Mouse (Mus musculus): ENCODE results near the gene Abhd16a.
"Not testable (repeated sequence)": the region's sequence is repeated elsewhere in the genome, so short reads cannot be mapped to it uniquely, and the experiment has no call there.

Abhd16a gene

DNA sequence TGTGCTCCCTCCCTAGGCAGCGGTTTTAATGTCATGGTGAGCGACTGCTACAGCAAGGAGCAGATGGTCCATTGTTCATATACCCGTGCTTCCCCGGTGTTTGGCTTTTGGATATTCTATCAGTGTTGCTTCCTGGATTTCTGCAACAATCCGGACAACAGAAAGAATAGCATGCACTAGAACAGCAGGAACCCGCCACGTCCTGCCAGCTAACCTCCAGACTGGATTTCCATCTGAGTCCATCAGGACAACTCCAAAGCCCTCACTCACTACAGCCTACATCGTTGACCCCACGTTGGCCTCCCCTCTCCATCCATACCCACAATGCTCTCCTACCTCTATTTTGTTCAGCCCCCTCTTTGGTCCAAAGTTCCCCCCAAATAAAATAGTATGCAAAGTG lies 22.7 kb downstream of the Abhd16a start:
- DNase-seq (ENCODE audit: extremely low read depth, insufficient read length, low spot score) = no peak

DNA sequence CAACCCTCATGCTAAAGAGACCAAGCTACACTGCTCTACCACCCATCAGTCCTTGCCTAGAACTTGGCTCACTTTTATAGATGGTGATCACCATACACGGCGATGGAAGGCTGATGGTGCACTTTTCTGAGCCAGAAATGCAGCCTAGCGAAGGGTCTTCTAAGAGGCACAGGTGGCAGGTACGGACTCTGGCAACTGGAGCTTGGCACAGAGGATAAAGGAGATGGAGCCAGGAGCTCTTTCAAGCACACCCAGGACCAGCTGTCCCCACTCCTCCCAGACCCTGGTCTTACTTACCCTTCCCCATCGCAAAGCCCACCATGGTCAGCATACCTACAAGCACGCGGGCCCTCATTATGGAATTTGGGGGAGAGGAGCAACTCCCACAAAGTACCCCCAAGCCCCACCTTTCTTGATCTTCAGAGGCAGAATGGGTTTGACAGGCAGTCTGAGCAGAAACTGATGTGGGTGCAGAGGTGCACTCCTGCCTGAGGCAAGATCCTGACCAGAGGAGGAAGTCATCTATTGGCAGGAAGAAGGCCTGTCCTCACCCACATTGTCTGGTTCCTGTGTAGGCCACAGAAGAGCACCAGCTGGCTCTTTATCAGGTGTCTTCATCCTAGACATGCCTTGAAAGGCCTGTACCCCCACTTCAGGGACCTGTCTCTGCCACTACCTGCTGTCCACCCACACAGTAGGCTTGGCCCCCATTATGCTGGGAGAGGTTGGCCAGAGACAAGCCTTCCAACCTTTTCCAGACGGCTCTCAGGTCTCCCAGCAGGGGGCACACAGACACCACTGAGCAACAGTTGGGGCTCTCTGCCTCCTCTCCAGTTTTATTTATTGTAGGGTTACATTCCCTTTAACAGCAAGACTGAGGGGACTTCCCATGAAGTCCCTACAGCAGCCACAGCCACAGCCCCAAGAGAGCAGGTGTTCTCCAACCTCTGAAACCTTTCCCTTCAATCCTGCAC lies 26.3 kb downstream of the Abhd16a start, which contains the start of gene Ly6g5b:
Gene Ly6g5b (minus strand): TSS at position 383 of the 974 bp plus-strand sequence.
- DNase-seq (ENCODE audit: extremely low read depth, insufficient read length, low spot score) = no peak

DNA sequence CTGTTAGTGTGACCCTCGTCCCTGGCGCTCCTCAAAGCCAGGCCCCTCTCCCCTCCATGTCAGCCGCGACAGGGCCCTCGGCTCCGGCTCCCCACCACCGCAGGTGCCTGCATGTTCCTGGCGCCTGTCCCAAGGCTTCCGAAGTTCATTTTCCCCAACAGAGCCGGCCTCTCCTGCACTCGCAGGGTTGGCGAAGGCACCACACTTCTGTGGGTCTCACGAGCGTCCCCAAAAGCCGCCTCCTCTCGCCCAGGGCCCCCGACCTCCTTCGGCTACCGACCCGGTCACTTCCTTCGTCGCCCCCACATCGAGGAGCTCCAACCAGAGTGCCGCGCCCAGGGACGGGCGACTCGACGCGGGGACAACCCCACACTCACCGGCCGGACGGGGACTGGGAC lies 31.7 kb downstream of the Abhd16a start:
- no peak for DNase-seq (ENCODE audit: extremely low read depth, insufficient read length, low spot score)

DNA sequence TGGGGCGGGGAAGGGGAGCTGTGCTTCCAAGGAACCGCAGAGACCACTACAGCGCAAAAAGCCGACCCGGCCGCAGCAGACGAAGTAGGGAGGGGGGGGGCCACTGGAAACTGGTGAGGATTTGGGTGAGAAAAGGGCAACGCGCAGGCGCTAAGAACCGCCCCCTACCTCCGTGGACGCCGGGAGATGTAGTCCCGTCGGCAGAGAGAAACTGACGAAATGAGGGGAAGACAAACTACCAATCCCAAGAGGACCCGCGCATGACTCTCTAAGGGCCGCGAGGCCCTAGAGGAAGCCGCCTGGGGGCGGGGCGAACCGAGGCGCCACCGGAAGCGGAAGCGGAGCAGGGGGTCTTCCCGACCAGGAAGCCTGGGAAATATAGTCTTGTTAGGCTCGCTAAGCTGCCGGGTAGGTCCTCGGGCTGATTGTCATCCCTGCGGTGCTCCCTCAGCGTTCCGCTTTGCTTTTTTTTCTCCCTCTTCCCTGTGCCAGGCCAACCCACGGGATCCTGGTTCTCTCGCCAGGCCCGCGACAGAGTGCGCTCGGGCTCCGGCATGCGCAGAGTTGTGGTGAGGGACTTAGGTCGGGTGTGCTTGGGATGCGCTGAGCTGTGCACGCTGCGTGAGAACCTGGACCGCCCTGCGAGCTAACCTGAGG lies 32.2 kb downstream of the Abhd16a start, which contains the start of gene Gpank1:
Gene Gpank1 (plus strand): TSS at position 313 of the 657 bp plus-strand sequence.
- peak; percentile 100 for DNase-seq (ENCODE audit: extremely low read depth, insufficient read length, low spot score)

DNA sequence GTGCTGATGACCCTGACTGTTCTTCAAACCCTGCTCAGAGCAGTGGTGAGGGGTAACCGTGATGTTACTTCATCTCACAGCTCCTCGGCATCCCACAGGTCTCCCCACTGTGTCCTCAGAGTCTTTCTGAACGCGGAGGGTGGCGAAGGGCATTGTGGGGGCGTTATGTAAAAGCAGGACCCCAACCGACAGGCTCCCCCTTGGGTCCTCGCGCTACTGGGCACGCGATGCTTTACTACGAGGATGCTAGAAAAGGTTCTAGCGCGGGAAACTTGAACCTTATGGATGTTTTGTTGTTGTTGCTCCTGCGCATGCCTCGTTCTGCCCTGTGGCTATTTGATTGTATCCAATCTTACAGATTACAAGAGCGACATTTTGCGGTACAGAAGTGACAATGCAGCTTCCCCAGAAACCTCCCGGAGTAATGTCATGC lies 32.8 kb downstream of the Abhd16a start, which contains the start of gene Csnk2b:
Gene Csnk2b (minus strand): TSS at position 183 of the 433 bp plus-strand sequence.
- DNase-seq (ENCODE audit: extremely low read depth, insufficient read length, low spot score) = no peak

DNA sequence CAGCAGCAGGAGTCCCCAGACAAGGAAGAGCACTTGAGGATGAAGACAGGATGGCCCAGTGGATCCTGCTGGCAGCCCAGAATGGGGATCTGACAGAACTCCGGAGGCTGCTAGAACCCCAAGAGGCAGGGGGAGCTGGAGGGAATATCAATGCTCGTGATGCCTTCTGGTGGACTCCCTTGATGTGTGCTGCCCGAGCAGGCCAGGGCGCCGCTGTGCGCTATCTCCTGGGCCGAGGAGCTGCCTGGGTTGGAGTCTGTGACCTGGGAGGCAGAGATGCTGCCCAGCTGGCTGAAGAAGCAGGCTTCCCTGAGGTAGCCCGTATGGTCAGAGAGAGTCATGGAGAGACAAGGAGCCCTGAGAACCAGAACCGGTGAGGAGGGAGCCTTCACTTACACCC lies 34.2 kb downstream of the Abhd16a start:
- not testable (repeated sequence) for DNase-seq (ENCODE audit: extremely low read depth, insufficient read length, low spot score)

DNA sequence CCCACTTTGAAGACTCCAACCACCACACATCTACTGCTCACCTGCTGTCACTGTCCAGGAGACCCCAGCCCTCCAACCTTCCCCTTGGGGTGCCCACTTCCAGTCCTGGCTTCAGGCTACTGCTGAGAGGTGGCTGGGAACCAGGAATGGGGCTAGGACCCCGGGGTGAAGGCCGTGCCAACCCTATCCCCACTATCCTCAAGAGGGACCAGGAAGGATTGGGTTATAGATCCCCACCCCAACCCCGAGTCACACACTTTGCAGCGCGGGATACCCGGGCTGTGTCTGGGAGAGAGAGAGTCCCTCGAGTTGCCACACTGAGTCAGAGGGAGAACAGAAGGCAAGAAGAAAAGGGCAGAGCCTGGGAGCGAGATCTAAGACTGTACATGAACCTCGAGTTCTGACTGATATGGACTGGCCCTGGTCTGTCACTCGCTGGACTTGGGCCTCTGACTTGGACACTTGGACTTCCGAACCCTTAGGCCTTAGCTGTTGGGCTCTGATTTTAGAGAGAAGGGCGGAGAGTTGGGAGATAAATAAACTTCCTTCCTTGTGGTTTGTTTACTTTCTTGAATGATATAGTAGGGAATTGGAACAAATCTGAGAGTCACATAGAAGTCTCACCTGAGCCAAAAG lies 35.3 kb downstream of the Abhd16a start:
- not testable (repeated sequence) for DNase-seq (ENCODE audit: extremely low read depth, insufficient read length, low spot score)

DNA sequence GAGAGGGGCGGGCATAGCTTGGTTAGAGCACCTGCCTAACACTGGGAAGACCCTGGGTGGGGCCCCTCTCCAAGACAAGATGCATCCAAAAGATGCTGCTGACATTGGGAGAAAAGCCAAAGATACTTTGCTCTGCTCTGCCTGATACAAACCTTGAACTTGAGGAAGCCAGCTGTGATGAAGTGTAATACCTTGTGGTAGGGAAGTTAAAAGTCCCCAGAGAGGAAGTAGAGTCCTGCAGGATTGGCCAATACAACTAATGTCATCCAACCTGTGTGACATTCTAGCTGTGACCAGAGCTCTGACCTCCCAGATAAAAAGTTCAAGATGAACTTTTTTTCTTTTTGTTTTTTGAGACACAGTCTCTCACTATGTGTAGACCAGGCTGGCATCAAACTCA lies 36.0 kb downstream of the Abhd16a start:
- no peak for DNase-seq (ENCODE audit: extremely low read depth, insufficient read length, low spot score)

DNA sequence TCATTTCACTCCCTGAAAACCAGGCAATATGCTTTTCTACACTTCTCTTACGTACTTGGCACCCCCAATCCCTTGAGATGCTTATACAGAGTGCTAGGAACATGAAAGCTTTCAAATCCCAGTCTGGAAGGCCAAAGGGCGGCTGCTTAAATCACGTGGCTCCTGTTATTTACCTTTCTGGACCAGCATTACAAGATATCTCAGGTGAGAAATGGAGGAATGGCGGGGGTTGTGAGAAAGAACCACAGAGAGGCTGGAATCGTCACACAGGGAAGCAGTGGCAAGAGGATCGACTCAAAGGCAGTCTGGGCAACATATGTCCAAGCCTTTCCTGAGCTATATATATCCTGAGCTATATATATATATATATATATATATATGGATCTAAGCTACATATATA lies 36.5 kb downstream of the Abhd16a start:
- DNase-seq (ENCODE audit: extremely low read depth, insufficient read length, low spot score) = no peak

DNA sequence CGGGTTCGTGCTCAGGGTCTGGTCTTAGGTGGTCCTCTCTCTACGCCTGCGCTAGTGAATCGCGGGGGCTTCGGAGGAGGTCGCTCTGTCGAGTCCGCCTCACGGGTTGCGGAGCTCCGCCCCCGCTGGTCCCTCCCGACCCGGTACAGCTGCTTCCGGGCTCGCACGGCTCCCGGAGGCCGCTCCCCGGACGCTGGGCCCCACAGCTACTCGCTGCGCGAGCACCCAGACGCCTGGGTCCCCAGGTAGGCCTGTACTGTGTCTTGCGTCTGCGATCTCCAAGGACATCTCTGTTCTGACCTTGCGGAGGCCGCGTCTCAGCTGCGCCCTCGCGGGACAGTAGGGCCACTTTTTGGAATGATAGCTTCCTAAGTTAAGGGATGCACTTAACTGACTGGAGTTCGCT lies 37.1 kb downstream of the Abhd16a start, which contains the start of gene D17H6S53E:
Gene D17H6S53E (plus strand): TSS at position 168 of the 406 bp plus-strand sequence.
- peak; percentile 87 for DNase-seq (ENCODE audit: extremely low read depth, insufficient read length, low spot score)

DNA sequence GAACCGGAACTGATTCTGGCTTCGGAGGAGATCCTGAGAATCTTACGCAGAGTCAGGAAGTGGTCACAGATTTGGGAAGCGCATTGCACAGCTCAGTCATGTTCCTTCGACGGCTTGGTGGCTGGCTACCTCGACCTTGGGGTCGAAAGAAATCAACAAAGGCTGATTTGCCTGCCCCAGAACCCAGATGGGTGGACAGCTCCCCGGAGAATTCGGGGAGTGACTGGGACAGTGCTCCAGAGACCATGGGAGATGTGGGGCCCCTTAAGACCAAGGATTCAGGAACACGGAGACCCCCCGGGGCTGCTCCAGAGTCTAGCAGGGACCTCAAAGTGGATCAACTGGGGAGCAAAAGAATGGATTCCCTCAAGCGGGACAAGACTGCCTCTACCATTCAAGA lies 38.0 kb downstream of the Abhd16a start:
- no peak for DNase-seq (ENCODE audit: extremely low read depth, insufficient read length, low spot score)

DNA sequence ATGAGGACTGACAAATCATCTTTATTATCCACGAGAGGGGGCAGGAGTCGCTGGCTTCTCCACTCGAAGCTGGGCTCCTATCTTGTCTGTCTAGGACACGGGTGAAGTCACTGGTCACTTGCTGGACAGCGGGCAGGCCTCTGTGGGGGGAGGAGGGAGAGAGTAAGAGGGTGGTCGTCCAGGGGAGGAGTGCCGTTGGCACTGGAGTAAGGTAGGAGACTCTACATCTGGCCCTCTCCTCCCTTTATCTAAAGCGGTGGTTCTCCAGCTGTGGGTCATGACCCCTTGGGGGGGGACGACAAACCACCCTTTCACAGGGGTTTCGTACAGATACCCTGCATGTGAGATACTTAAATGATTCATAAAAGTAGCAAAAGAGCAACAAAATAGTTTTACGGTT lies 39.9 kb downstream of the Abhd16a start:
- DNase-seq (ENCODE audit: extremely low read depth, insufficient read length, low spot score) = no peak

DNA sequence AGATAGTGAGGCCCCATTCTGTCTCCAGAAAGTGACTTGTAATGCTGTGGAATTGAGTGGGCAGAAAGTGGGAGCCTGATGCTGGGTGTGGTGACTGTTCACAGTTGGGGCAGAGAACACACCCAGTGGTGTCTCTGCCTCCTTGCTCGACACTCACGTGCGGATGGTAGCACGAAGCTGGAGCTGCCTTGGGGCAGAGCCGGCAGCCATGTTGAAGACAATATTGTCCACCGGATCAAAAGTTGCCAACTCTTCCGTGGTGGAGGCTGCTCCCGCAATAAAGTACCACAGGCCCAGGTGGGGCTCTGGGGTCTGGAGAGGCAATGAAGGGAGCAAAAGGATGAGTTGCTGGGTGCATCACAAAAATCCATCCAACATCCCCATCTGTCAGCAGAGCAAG lies 42.0 kb downstream of the Abhd16a start:
- no peak for DNase-seq (ENCODE audit: extremely low read depth, insufficient read length, low spot score)

DNA sequence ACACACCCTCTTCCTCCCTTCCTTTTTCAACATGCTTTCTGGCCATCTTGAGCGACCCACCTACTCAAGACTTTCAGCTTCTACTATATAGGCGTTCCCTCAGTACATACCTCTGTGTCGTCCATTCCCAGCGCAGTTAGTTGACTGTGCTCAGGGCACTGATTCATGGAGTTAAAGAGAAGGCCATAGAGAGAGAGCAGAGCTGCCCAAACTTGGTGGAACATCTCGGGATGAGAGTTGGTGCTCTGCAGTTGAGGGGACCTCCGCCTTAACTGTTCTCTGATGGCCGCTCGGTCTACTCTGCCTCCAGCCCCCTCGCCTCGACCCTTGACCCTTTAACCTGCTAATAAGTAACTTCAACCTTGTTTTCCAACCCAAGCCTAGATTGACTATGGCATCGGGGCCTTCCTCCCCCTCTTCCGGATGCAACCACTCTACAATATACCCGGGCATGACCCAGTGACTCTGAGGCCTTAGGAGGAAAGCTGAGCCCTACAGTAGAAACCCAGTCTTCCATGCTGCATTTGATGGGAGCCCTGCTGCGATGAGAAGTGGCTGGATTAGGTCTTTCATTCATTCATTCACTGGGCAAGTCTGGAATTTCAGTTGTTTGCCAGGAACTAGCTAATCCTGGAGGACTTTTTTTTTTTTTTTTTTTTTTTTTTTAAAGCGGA lies 42.6 kb downstream of the Abhd16a start, which contains the start of gene Apom:
Gene Apom (minus strand): TSS at position 551 of the 674 bp plus-strand sequence.
- DNase-seq (ENCODE audit: extremely low read depth, insufficient read length, low spot score) = no peak

DNA sequence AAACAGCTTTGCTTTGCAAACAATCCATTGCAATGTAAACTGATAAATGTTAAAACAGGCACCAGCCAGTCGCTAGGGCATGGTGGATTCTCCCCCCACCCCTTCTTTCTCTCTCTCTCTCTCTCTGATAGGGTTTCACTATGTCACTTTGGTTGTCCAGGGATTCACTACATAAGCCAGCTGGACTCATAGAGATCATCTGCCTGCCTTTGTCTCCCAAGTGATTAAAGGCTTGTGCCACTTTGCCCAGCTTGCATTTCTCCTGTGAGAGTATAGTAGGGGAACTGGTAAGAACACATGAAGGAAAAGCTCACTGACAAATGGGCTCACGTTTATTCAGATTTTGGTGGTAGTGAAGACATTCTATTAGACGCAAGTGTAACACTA lies 43.1 kb downstream of the Abhd16a start:
- DNase-seq (ENCODE audit: extremely low read depth, insufficient read length, low spot score) = no peak

DNA sequence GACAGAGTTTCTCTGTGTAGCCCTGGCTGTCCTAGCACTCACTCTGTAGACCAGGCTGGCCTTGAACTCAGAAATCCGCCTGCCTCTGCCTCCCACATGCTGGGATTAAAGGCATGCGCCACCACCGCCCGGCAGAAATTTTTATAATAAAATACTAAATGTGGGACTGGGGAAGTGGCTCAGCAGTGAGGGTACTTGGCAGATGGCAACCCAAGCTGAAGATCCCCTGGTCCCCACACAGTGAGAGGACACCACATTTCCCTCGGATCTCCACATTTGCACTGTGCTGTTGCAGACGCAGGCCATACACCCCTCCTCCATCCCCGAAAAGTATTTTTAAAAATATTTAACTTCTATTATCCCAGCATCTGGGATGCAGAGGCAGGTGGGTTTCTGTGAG lies 44.5 kb downstream of the Abhd16a start:
- no peak for DNase-seq (ENCODE audit: extremely low read depth, insufficient read length, low spot score)

DNA sequence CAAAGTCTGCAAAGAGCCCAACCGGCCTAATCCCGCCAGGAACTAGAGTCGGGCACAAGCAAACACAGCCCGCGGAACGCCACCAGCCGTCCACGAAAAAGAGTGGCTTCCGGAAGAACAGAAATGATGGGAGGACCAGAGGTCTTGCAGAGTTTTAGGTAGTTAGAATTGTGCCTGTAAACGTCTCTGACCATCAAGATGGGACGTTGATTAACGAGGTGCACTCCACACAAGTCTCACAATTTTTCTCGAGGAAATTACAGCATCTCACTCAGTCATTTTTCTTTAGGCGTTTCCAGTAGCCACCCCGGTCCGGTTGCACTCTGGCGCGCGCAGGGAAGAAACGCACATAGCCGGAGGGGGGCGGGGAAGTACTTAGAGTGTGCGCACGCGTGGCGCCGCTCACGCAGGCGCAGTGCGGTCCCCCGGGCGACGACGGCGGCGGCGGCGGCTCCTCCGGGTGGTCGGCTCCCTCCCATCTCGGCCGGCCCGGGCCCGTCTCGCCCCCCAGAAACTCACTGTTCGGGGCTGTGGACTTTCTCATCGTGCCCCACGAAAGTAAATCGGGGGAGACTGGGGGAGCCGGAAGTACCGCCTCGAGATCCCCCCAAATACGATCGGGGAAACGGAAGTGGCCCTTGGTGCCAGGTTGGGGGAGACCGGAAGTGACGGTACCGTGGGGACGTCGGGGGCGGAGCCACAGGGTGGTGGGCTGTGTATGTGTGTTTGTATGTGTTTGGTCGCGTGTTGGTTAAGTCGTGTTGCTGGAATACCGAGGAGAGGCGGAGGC lies 45.9 kb downstream of the Abhd16a start, which contains the start of gene Bag6:
Gene Bag6 (plus strand): TSS at position 378 of the 790 bp plus-strand sequence.
- DNase-seq (ENCODE audit: extremely low read depth, insufficient read length, low spot score) = peak; percentile 95

DNA sequence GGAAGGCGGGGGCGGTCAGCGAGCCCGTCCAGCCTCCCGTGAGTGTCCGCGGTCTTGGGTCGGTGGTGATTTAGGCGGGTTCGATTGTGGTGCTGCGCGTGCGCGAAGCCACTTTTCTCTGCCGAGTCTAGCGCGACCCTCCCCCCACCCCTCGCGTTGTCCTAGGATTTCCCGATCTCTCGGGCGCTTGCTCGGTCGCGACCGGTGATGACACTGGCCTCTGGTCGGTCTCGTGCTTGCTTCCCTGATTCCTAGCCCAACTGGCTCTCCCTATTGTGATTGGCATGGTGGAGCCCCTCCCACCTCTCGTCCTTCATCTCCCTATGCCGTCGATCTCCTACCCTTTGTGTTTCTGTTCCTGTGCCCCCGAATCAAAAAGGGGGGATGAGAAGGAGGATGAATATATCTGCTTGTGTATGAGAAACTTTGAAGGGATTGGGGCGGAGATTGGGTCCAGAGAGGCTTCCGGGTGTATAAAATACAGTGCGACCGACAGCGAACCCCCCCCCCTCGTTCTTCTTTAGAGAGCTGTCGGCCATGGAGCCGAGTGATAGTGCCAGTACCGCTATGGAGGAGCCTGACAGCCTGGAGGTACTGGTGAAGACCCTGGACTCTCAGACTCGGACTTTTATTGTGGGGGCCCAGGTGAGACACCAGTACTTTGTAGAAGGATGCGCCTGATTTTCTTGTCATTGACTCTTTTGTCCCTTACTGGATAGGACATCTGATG lies 46.7 kb downstream of the Abhd16a start:
- DNase-seq (ENCODE audit: extremely low read depth, insufficient read length, low spot score) = no peak

DNA sequence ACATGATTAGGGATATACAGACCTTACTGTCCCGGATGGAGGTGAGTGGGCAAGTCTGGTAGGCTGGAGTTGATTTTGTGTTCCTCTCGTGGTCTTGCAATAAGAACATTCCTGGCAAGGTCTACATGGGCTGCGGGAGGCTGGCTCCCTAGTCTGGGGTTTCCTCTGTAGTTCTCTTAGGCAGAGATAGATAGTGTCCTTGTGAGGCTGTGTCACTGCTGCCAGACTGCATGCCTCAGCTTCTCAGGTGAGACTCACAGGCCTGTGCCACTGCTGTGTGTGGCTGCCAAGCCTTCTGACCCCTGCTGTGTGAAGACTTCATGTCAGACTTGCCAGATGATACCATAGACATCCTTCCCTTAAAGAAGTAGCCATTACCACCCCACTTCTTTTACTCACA lies 50.2 kb downstream of the Abhd16a start:
- DNase-seq (ENCODE audit: extremely low read depth, insufficient read length, low spot score) = no peak
